Mouse (Mus musculus): Measurements from ENCODE around the gene Nmur1.
"Not testable (repeated sequence)": the region's sequence is repeated elsewhere in the genome, so short reads cannot be mapped to it uniquely, and the experiment has no call there.

The Nmur1 gene

DNA sequence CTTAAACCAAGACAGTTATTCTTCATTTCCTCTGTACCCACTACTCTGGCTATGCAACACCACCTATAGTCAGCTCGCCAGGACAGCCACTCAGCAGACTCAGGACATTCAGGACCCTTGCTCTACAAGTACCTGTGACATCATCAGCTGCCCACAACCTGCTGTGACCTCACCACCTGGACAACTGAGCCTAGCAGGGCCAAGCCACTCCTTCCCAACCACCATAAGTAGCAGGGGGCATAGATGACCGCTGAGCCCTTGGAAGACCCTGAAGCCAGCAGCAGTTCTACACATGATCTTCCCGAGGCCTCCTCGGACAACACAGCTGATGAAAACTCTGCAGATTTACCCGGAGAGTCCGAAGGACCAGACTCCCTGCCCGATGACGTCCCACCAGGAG, at the start of gene Nmur1, which contains the start of gene Tex44:
Gene Nmur1 (minus strand): TSS at position 101 of the 400 bp plus-strand sequence.
Gene Tex44 (plus strand): TSS at position 202 of the 400 bp plus-strand sequence.
- DNase-seq (ENCODE audit: low read depth, low spot score) = no peak

GRCm38 (mm10) chr1:86473109-86473760, 47.2 kb upstream of the Nmur1 start:
- DNase-seq (ENCODE audit: low read depth, low spot score) = no peak

DNA sequence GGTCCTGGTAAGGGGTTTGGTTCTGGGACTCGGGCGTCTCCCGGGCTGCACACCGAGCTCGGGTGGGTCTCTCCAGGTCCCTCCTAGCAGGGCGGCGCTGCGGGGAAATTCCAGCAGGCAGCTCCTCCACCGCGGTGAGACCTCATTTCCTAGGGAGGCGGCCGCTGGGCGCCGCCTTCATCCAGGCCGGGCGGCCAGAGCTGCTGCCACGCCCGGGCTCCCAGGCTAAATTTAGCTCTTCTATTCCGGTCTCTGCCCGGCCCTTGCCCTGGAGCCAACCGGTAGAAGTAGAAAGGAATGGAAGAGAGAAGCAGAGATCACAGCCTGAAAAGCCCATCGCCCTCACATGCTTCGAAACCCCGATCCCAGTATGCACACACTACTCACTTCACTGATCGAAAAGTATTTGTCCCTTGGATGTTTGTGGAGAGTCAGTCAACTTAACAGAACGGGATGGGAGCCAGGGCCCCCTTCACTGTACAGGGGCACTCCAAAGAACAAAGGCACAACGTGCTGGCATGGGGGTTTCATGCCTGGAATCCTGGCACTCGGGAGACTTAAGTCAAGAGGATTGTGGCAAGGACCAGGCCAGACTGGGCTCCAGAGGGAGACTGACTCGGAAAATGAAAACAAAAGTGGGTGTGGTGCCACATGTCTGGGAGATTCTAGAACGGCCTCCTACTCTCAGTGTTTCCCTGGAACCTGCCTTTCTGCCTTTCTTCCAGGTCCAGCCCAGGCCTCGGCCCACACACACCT, 46.3 kb upstream of the Nmur1 start:
- DNase-seq (ENCODE audit: low read depth, low spot score) = no peak

DNA sequence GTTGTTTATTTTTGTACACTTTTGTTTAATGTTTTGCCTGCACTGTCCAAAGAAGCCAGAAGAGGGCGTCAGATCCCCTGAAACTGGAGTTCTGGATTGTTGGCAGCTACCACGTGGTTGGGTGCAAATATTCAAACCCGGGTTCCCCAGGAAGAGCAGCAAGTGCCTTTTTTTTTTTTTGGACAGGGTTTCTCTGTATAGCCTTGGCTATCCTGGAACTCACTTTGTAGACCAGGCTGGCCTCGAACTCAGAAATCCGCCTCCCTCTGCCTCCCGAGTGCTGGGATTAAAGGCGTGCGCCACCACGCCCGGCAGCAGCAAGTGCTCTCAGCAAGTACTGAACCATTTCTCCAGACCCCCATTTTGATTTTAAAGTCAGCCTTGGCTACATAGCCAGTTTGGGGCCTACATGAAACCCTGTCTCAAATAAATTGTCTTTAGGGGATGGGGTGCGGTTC, 45.5 kb upstream of the Nmur1 start:
- not testable (repeated sequence) for DNase-seq (ENCODE audit: low read depth, low spot score)

DNA sequence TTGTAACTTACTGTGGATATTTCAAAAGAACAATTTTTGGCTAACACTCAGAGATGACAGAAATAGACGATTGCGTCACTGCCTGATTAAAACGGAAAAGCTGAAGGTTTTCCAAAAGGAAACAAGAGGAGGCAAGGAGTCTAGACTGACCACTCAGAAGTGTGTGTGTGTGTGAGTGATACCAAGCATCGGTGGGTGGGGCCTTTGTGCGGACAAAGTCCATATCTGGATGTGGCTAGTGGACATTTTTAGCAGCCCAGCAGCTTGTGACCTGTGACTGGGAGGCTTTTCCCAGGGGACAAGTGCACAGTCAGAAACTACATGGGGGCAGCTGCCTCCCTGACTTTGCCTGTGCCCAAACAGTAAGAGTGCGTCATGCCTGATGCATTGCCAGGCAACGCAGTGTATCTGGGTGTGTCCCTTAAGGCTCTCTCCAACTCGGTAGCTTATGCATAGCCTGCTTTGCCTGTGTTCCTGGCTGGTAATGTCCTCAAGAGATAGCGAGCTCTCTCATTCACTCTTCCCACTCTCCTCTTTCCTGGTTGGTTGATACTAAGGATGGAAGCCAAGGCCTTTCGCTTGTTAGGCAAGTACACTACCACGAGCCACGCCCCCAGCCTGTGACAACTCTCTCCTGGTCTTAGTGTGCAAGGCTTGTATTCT, 44.6 kb upstream of the Nmur1 start:
- DNase-seq (ENCODE audit: low read depth, low spot score) = no peak

GRCm38 (mm10) chr1:86469876-86470275, 43.8 kb upstream of the Nmur1 start:
- no peak for DNase-seq (ENCODE audit: low read depth, low spot score)

- DNase-seq (ENCODE audit: low read depth, low spot score) = no peak
Measured at GRCm38 (mm10) chr1:86467416-86467815, 41.4 kb upstream of the Nmur1 start.

- DNase-seq (ENCODE audit: low read depth, low spot score) = no peak
Measured at GRCm38 (mm10) chr1:86464875-86465224, 38.8 kb upstream of the Nmur1 start.

GRCm38 (mm10) chr1:86464223-86464874, 38.3 kb upstream of the Nmur1 start:
- no peak for DNase-seq (ENCODE audit: low read depth, low spot score)

DNA sequence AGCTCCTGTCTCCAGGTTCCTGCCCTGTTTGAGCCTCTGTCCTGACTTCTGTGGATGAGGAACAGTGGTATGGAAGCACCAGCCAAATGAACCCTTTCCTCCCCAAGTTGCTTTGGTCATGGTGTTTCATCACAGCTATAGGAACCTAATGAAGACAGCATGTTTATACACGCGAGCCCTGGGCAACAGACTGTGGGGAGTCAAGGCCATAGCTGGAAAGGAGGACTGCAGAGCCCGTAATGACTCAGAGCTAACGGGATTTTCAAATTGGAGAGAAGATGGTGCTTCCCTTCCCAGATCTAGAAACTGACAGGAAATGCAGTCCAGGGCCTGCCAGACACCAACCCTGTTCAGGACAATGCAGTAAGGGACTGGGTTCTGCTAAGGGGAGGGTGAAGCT, 33.3 kb upstream of the Nmur1 start:
- DNase-seq (ENCODE audit: low read depth, low spot score) = no peak

GRCm38 (mm10) chr1:86456892-86457581, 31.0 kb upstream of the Nmur1 start:
- no peak for DNase-seq (ENCODE audit: low read depth, low spot score)

DNA sequence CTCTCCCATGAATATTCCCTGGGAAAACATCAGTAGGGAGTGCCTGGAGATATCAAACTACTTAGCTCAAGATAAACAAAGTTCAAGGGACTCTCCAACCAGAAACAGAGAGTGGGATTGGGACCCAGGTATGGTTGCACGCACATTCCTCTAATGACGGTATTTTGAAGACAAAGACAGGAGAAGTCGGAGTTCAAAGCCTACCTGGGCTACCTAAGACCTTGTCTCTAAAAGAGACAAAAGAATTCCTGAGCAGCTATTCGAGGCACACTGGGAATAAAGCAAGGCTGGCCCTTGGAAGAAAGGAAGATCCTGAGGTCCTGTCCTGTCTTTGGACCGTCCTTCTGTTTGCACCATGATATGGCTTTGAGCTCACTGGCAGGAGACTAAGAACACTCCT, 26.7 kb upstream of the Nmur1 start:
- DNase-seq (ENCODE audit: low read depth, low spot score) = no peak

DNA sequence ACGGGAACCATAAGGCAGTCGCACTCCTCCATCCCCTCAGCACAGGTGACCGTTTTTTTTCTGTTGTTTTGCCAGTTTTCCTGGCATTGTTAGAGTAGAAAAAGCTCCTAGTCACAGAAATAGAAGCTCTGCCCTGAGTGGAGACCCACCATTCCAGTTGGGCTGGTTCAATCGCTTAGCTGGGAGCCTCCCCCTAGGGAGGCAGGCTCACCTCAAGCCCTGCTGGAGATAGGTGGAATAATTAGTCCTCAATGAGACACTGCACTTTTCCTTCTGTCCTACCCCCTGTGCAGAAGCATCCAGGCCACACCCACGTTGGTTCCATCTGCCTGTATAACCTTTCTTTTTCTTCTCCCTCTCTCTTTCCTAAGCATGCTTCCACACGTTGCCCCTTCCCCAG, 23.9 kb upstream of the Nmur1 start:
- DNase-seq (ENCODE audit: low read depth, low spot score) = no peak

DNA sequence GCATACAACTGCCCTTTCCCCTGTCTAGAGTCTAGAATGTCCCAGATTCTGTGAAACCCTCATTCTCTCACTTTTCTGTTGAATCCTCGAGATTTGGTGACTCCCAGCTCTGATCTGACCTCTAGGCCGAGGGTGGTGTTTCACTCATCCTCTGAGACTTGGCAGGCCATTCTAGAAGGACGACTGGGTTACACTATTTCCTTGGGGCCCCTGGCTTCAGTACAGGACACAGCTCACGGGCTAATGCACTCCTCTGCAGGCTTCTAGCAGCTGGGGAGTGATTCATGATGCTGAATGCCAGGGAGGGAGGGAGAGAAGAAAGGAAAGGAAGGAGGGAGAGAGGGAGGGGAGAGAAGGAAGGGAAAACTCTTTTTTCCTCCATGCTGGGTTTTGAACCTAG, 22.2 kb upstream of the Nmur1 start:
- no peak for DNase-seq (ENCODE audit: low read depth, low spot score)

DNA sequence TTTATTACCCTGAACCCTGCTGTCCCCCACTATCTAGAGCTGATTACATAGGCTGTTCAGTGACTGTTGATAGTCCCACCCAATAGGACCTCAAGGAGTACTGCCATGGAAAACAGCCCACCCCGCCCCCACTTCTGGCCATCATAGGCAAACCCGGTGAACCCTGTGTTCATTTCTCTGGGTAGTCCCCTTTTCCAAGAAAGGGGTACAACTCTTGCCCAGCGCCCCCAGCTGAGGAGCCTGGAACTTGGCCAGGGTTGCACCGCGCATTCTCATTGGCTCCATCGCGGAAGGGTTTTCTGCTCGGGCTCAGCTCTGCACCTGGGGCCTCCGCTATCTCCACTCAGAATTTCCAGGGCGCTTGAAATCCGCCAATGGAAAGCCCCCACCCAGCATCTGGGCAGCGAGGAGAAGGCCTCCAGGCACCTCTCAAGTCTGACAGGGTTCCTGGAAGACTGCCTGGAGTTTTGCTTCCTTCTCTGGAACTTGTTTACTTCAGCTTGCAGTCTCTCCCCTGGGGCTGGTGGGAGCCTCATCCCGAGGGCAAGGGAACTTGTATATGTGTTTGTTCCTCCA, 21.7 kb upstream of the Nmur1 start:
- DNase-seq (ENCODE audit: low read depth, low spot score) = no peak

GRCm38 (mm10) chr1:86443386-86444172, 17.6 kb upstream of the Nmur1 start:
- DNase-seq (ENCODE audit: low read depth, low spot score) = no peak

DNA sequence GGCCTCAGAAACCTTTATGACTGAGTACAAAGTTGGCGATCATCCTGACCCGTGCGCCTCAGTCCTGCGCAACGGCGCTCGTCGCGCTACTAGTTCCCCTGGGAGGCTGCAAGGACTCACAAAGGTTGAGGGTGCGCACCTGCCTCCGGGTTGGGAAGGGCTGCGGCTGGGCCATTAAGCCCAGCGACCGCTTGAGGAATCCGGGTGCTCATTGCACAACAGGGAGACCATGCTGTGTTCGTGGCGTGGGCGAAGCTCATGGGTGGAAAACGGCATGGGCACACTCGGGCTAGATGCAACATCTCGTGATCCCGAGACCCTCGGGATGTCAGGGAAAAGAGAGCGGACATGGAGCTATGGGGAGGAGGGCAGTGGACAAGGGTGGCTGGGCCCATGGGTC, 16.8 kb upstream of the Nmur1 start:
- DNase-seq (ENCODE audit: low read depth, low spot score) = no peak

- DNase-seq (ENCODE audit: low read depth, low spot score) = no peak
Measured at GRCm38 (mm10) chr1:86441980-86442831, 16.2 kb upstream of the Nmur1 start.

DNA sequence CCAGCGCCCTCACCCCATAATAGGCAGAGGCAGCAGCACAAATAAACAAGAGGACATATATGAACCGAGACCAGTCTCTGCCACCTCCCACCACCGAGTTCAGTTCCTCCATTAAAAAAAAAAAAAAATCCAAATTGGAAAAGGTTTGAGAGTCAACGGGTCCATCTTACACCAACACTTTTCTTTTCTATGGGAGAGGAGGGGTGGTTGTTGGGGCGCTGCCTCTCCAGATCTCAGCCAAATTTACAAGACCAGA, 15.6 kb upstream of the Nmur1 start:
- no peak for DNase-seq (ENCODE audit: low read depth, low spot score)

All from brain, embryonic 18.5 days (tissue).